Mouse (Mus musculus): ENCODE data around the gene Naa40.

Naa40 gene

GRCm38 (mm10) chr19:7240782-7241690, at the start of gene Naa40:
Gene Naa40, minus strand, starts transcription at chr19:7241183.
- DNase-seq: peak; percentile 96 to 97

- no peak for DNase-seq
These were observed 48.8 kb upstream of the Naa40 start for GRCm38 (mm10) chr19:7289767-7290166.

GRCm38 (mm10) chr19:7288288-7288687, 47.3 kb upstream of the Naa40 start:
- DNase-seq: no peak

- no peak for DNase-seq
These were observed 45.8 kb upstream of the Naa40 start for GRCm38 (mm10) chr19:7286563-7287315.

GRCm38 (mm10) chr19:7280557-7281330, 39.8 kb upstream of the Naa40 start:
- DNase-seq: peak in 1 of 2 experiments; percentile 21

- peak in 1 of 2 experiments; percentile 74 for DNase-seq
These were observed 38.1 kb upstream of the Naa40 start for GRCm38 (mm10) chr19:7279114-7279513.

- DNase-seq: peak in 1 of 2 experiments; percentile 27
These were observed 37.4 kb upstream of the Naa40 start for GRCm38 (mm10) chr19:7278200-7278906.

GRCm38 (mm10) chr19:7276796-7277195, 35.8 kb upstream of the Naa40 start:
- DNase-seq: peak; percentile 37 to 48

GRCm38 (mm10) chr19:7276053-7276659, 35.2 kb upstream of the Naa40 start:
- DNase-seq: peak; percentile 63 to 64

GRCm38 (mm10) chr19:7275131-7275789, 34.3 kb upstream of the Naa40 start:
- DNase-seq: peak; percentile 82 to 85

GRCm38 (mm10) chr19:7274326-7274990, 33.5 kb upstream of the Naa40 start:
- peak; percentile 90 to 94 for DNase-seq

- peak; percentile 45 for DNase-seq
These were observed 32.5 kb upstream of the Naa40 start for GRCm38 (mm10) chr19:7273486-7273885.

- DNase-seq: peak; percentile 85
These were observed 28.5 kb upstream of the Naa40 start for GRCm38 (mm10) chr19:7269290-7270044.

- DNase-seq: peak; percentile 86 to 94
These were observed 27.7 kb upstream of the Naa40 start for GRCm38 (mm10) chr19:7268722-7269090.

GRCm38 (mm10) chr19:7267781-7268721, 27.1 kb upstream of the Naa40 start:
- peak; percentile 78 to 84 for DNase-seq

- peak; percentile 79 to 83 for DNase-seq
These were observed 26.2 kb upstream of the Naa40 start, which contains the start of gene Rcor2 for GRCm38 (mm10) chr19:7267091-7267741. Gene Rcor2, plus strand, starts transcription at chr19:7267325.

- DNase-seq: peak; percentile 57 to 61
These were observed 25.4 kb upstream of the Naa40 start for GRCm38 (mm10) chr19:7266421-7266831.

All from cerebellum, postnatal 14 days (tissue).